Mouse (Mus musculus): ENCODE measurements around the gene Mypop.

Gene Mypop

DNA sequence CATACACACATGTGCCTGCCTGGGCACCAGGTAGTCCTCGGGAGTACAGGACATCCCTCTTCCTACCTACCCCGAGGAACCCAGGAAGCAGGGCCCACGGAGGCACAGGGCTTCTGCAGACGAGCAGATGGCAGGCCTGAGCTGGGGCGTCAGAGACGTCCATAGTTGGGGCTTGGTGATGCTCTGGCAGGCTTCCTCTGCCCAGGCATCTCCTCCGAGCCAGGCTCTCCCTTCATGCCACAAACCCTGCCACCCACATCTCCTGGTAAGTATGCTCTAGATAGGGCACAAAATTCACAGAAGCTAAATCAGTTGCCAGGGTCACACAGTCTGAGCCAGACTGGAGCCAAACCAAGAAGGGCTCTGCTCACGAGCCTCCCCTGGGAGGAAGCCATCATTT is 59.1 kb downstream of the Mypop start:
- Histone ChIP-seq H3K36me3 (ENCODE audit: insufficient read depth, low read length) (peaks cover 90% of the 10 kb centered on the region), H3K27me3 (ENCODE audit: insufficient read depth, low read length) (no peaks in the 10 kb centered on the region), H3K4me1 (replicated peaks; ENCODE audit: low read depth, low read length) (peaks cover 50% of the 10 kb centered on the region), H3K9me3 (ENCODE audit: low read length) (no peaks in the 10 kb centered on the region), H3K4me3 (replicated peaks; ENCODE audit: low read length) (no peak overlapping the region)
- TF ChIP-seq NANOG (IDR thresholded peaks at IDR 0.05; ENCODE audit: borderline replicate concordance, low read length) (no peak), POU5F1 (IDR thresholded peaks at IDR 0.05; ENCODE audit: borderline replicate concordance, low read length) (no peak), CTCF (conservative IDR thresholded peaks at IDR 0.05; ENCODE audit: low read length) (no peak)

DNA sequence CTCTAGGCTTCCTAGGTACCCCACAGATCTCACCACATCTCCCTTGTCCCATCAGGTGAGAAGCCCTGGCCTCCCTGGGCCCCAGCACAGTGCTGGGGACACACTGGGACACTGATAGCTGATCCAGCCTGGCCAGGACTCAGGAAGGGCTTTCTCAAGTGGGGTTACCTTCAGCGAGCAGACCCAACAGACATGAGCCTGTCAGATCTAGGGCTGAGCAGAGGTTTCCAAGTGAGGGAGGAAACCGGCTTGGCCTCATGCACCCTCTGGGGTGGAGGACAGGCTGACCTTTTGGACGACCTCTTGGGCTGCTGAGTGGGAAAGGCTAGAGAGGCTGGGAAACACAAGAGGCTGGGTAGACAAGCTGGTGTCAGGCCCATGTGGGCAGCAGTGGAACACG is 60.1 kb downstream of the Mypop start:
- no peak for TF ChIP-seq CTCF (conservative IDR thresholded peaks at IDR 0.05; ENCODE audit: low read length)
- no peak for TF ChIP-seq NANOG (IDR thresholded peaks at IDR 0.05; ENCODE audit: borderline replicate concordance, low read length)
- TF ChIP-seq POU5F1 (IDR thresholded peaks at IDR 0.05; ENCODE audit: borderline replicate concordance, low read length), result no peak

More for the DNA sequence above, 60.1 kb downstream of the Mypop start:
- no peak overlapping the region for H3K4me3 ChIP-seq (replicated peaks; ENCODE audit: low read length)
- H3K27me3 ChIP-seq (ENCODE audit: insufficient read depth, low read length), result no peaks in the 10 kb centered on the region
- no peaks in the 10 kb centered on the region for H3K9me3 ChIP-seq (ENCODE audit: low read length)
- peaks cover 50% of the 10 kb centered on the region for H3K4me1 ChIP-seq (replicated peaks; ENCODE audit: low read depth, low read length)
- H3K36me3 ChIP-seq (ENCODE audit: insufficient read depth, low read length), result peaks cover 90% of the 10 kb centered on the region

Data from E14TG2a.4 (cell line).